Mouse (Mus musculus) forebrain, embryonic 14.5 days (tissue): Measurements from ENCODE around the gene Exoc3l4. TPM values are rescaled to one million over a fixed set of nuclear protein-coding genes. Genes with fewer than 3 reads are reported as not detected.

ENCODE experiments used
- ATAC-seq: fragments of 200-750 bp; cut with Nextera tagmentation; 2 replicates; pipeline ENCODE4 v1.8.0; 2017; ENCODE audit warnings: mild to moderate bottlenecking, moderate library complexity
- DNase-seq: peaks from one replicate; pipeline ENCODE4 v3.0.0-alpha.2; 2015; ENCODE audit warnings: low spot score
- H3K27ac ChIP-seq: fragments of 300-500 bp; sonication (generic); 2 replicates; pipeline ENCODE4 v1.5.1; 2014; ENCODE audit warnings: low read depth, mild to moderate bottlenecking, control low read depth, low read length, moderate library complexity
- H3K27me3 ChIP-seq: fragments of 300-500 bp; sonication (generic); replicated peaks from 2 replicates; pipeline ENCODE4 v1.6.1; 2014; ENCODE audit warnings: low read length, control low read depth, mixed read lengths; ENCODE audit not compliant: control insufficient read depth, insufficient read depth
- H3K36me3 ChIP-seq: fragments of 300-500 bp; sonication (generic); 2 replicates; pipeline ENCODE4 v1.6.1; 2014; ENCODE audit warnings: low read length, control low read depth; ENCODE audit not compliant: control insufficient read depth, insufficient read depth
- H3K4me1 ChIP-seq: fragments of 300-500 bp; sonication (generic); 2 replicates; pipeline ENCODE4 v1.6.1; 2014; ENCODE audit warnings: antibody characterized with exemption, low read length, control low read depth; ENCODE audit not compliant: control insufficient read depth, insufficient read depth
- H3K4me2 ChIP-seq: fragments of 300-500 bp; sonication (generic); 2 replicates; pipeline ENCODE4 v1.6.1; 2014; ENCODE audit warnings: mild to moderate bottlenecking, control low read depth, low read length
- H3K4me3 ChIP-seq: fragments of 300-500 bp; sonication (generic); 2 replicates; pipeline ENCODE4 v1.5.1; 2014; ENCODE audit warnings: low read depth, low read length, control low read depth
- H3K9ac ChIP-seq: fragments of 300-500 bp; sonication (generic); 2 replicates; pipeline ENCODE4 v1.6.1; 2014; ENCODE audit warnings: mild to moderate bottlenecking, low read length, control low read depth, moderate library complexity
- H3K9me3 ChIP-seq: fragments of 300-500 bp; sonication (generic); replicated peaks from 2 replicates; pipeline ENCODE4 v1.6.1; 2016; ENCODE audit warnings: low read length, control low read depth, mixed read lengths; ENCODE audit not compliant: control insufficient read depth
- WGBS: fragments of 180-500 bp; shearing (Covaris S2); extraction: QIAGEN DNeasy Blood & Tissue Kit; methylation state at CpG from one replicate; pipeline ENCODE4 v1.1.7; 2014; 5-methylcytosine and 5-hydroxymethylcytosine counted together
- polyA plus RNA-seq: library from polyadenylated mRNA; unstranded; fragments of >200 nt; fragmentation: Nextera tagmentation; extraction: Ambion mirVana; gene quantifications from 2 replicates; pipeline ENCODE4 v1.2.1, GENCODE M21; 2014

The Exoc3l4 gene
- polyA plus RNA-seq, 1 experiment from 2014 or later = 2.7 TPM

GRCm38 (mm10) chr12:111434745-111435327 lies 18.0 kb downstream of the Exoc3l4 start:
- no peak overlapping the region for H3K4me3 ChIP-seq
- H3K27me3 ChIP-seq = peaks cover 26% of the 10 kb centered on the region
- H3K9ac ChIP-seq = no peak overlapping the region
- H3K9me3 ChIP-seq = no peaks in the 10 kb centered on the region
- H3K4me2 ChIP-seq = no peak overlapping the region
- no peaks in the 10 kb centered on the region for H3K36me3 ChIP-seq
- H3K27ac ChIP-seq = peak overlapping the region; percentile 27; the same call in 1 of the 2 replicates
- no peak for ATAC-seq
- no peaks in the 10 kb centered on the region; the same call in 1 of the 2 replicates for H3K4me1 ChIP-seq
- no peak for DNase-seq
- 57% methylated on average over 8 of the region's 8 CpGs for WGBS

- no peaks in the 10 kb centered on the region for H3K36me3 ChIP-seq
- ATAC-seq = no peak
- WGBS = 90% methylated on average over 3 of the region's 3 CpGs
- H3K4me2 ChIP-seq = no peak overlapping the region
- no peak overlapping the region for H3K9ac ChIP-seq
- no peaks in the 10 kb centered on the region for H3K9me3 ChIP-seq
- no peaks in the 10 kb centered on the region for H3K4me1 ChIP-seq
- no peak for DNase-seq
- H3K27me3 ChIP-seq = peaks cover 17% of the 10 kb centered on the region
- H3K27ac ChIP-seq = no peak overlapping the region
- H3K4me3 ChIP-seq = no peak overlapping the region
Observed at GRCm38 (mm10) chr12:111436170-111436569, 19.4 kb downstream of the Exoc3l4 start.

GRCm38 (mm10) chr12:111436640-111437039 lies 19.8 kb downstream of the Exoc3l4 start:
- no peaks in the 10 kb centered on the region for H3K4me1 ChIP-seq

GRCm38 (mm10) chr12:111437222-111437900 lies 20.5 kb downstream of the Exoc3l4 start:
- H3K27ac ChIP-seq = no peak overlapping the region
- ATAC-seq (no peak), DNase-seq (no peak)
- H3K4me2 ChIP-seq = no peak overlapping the region
- 79% methylated on average over 5 of the region's 5 CpGs for WGBS
- H3K4me1 ChIP-seq = peaks cover 1% of the 10 kb centered on the region; the same call in 1 of the 2 replicates
- no peaks in the 10 kb centered on the region for H3K36me3 ChIP-seq
- H3K4me3 ChIP-seq = no peak overlapping the region
- peaks cover 14% of the 10 kb centered on the region for H3K27me3 ChIP-seq
- H3K9me3 ChIP-seq = no peaks in the 10 kb centered on the region
- H3K9ac ChIP-seq = no peak overlapping the region

More at GRCm38 (mm10) chr12:111436640-111437039, 19.8 kb downstream of the Exoc3l4 start:
- H3K9me3 ChIP-seq = no peaks in the 10 kb centered on the region
- no peaks in the 10 kb centered on the region for H3K36me3 ChIP-seq
- H3K4me2 ChIP-seq = no peak overlapping the region
- H3K27me3 ChIP-seq = peaks cover 14% of the 10 kb centered on the region; the same call in 1 of the 2 replicates
- H3K4me3 ChIP-seq = no peak overlapping the region
- DNase-seq (no peak), ATAC-seq (no peak)
- no peak overlapping the region for H3K27ac ChIP-seq
- no peak overlapping the region for H3K9ac ChIP-seq
- 78% methylated on average over 8 of the region's 8 CpGs for WGBS

- H3K36me3 ChIP-seq = no peaks in the 10 kb centered on the region
Observed at GRCm38 (mm10) chr12:111438850-111439249, 22.0 kb downstream of the Exoc3l4 start.

GRCm38 (mm10) chr12:111440701-111441373 lies 24.0 kb downstream of the Exoc3l4 start:
- H3K4me1 ChIP-seq = peaks cover 5% of the 10 kb centered on the region
- H3K9ac ChIP-seq = no peak overlapping the region
- DNase-seq (no peak), ATAC-seq (no peak)
- no peak overlapping the region for H3K27ac ChIP-seq
- 96% methylated on average over 9 of the region's 9 CpGs for WGBS
- no peaks in the 10 kb centered on the region for H3K9me3 ChIP-seq
- H3K27me3 ChIP-seq = peaks cover 48% of the 10 kb centered on the region
- no peak overlapping the region for H3K4me3 ChIP-seq
- no peaks in the 10 kb centered on the region for H3K36me3 ChIP-seq
- H3K4me2 ChIP-seq = no peak overlapping the region

More at GRCm38 (mm10) chr12:111438850-111439249, 22.0 kb downstream of the Exoc3l4 start:
- 90% methylated on average over 6 of the region's 6 CpGs for WGBS
- Histone ChIP-seq H3K9me3 (no peaks in the 10 kb centered on the region), H3K9ac (no peak overlapping the region), H3K27me3 (peaks cover 28% of the 10 kb centered on the region), H3K27ac (no peak overlapping the region), H3K4me3 (no peak overlapping the region), H3K4me1 (peaks cover 5% of the 10 kb centered on the region), H3K4me2 (no peak overlapping the region)
- ATAC-seq (no peak), DNase-seq (no peak)

GRCm38 (mm10) chr12:111441523-111441922 lies 24.7 kb downstream of the Exoc3l4 start:
- Histone ChIP-seq H3K9me3 (no peaks in the 10 kb centered on the region), H3K4me3 (no peak overlapping the region), H3K9ac (no peak overlapping the region), H3K36me3 (no peaks in the 10 kb centered on the region), H3K4me2 (no peak overlapping the region), H3K27me3 (peaks cover 55% of the 10 kb centered on the region), H3K27ac (no peak overlapping the region), H3K4me1 (peaks cover 5% of the 10 kb centered on the region)
- WGBS = 56% methylated on average over 3 of the region's 3 CpGs
- ATAC-seq = no peak
- DNase-seq = no peak

GRCm38 (mm10) chr12:111442309-111443010 lies 25.6 kb downstream of the Exoc3l4 start, which contains the start of gene Tnfaip2:
TSS of gene Tnfaip2 (plus strand) at chr12:111442469.
- Histone ChIP-seq H3K9me3 (no peaks in the 10 kb centered on the region), H3K4me2 (peak within 1 kb of the TSS; percentile 61), H3K27ac (no peak within 1 kb of the TSS), H3K4me1 (peaks cover 5% of the 10 kb centered on the region), H3K27me3 (peaks cover 64% of the 10 kb centered on the region), H3K9ac (peak within 1 kb of the TSS; percentile 37; the same call in 1 of the 2 replicates), H3K4me3 (peak within 1 kb of the TSS; percentile 31), H3K36me3 (no peaks in the 10 kb centered on the region)
- ATAC-seq = peak; percentile 69; the same call in 1 of the 2 replicates
- peak; percentile 57 for DNase-seq
- WGBS = under 1% methylated on average over 48 of the region's 48 CpGs
